Mouse (Mus musculus) forebrain, postnatal 0 days (tissue): Measurements from ENCODE around the gene Tex101. TPM values are rescaled to one million over a fixed set of nuclear protein-coding genes. Genes with fewer than 3 reads are reported as not detected.

Source experiments
- ATAC-seq: fragments of 200-750 bp; cut with Nextera tagmentation; 2 replicates; pipeline ENCODE4 v1.8.0; 2017; ENCODE audit warnings: mild to moderate bottlenecking, moderate library complexity
- DNase-seq: peaks from one replicate; pipeline ENCODE4 v3.0.0-alpha.2; 2015
- H3K27ac ChIP-seq: fragments of 300-500 bp; sonication (generic); 2 replicates; pipeline ENCODE4 v1.5.1; 2014; ENCODE audit warnings: low read depth, mild to moderate bottlenecking, antibody characterized with exemption, low read length, moderate library complexity, mixed read lengths
- H3K27me3 ChIP-seq: fragments of 300-500 bp; sonication (generic); 2 replicates; pipeline ENCODE4 v1.6.1; 2014; ENCODE audit warnings: mild to moderate bottlenecking, low read length, mixed read lengths; ENCODE audit not compliant: insufficient read depth
- H3K36me3 ChIP-seq: fragments of 300-500 bp; sonication (generic); 2 replicates; pipeline ENCODE4 v1.6.1; 2014; ENCODE audit warnings: mild to moderate bottlenecking, moderate library complexity; ENCODE audit not compliant: insufficient read depth
- H3K4me1 ChIP-seq: fragments of 300-500 bp; sonication (generic); 2 replicates; pipeline ENCODE4 v1.6.1; 2014; ENCODE audit warnings: antibody characterized with exemption; ENCODE audit not compliant: insufficient read depth
- H3K4me2 ChIP-seq: fragments of 300-500 bp; sonication (generic); 2 replicates; pipeline ENCODE4 v1.6.1; 2014; ENCODE audit warnings: low read depth, mild to moderate bottlenecking, moderate library complexity
- H3K4me3 ChIP-seq: fragments of 300-500 bp; sonication (generic); 2 replicates; pipeline ENCODE4 v1.5.1; 2014; ENCODE audit warnings: low read depth, low read length, mixed read lengths
- H3K9ac ChIP-seq: fragments of 300-500 bp; sonication (generic); 2 replicates; pipeline ENCODE4 v1.6.1; 2014; ENCODE audit warnings: mild to moderate bottlenecking
- H3K9me3 ChIP-seq: fragments of 300-500 bp; sonication (generic); 2 replicates; pipeline ENCODE4 v1.6.1; 2016; ENCODE audit warnings: low read length
- CTCF ChIP-seq: sonication (generic); IDR thresholded peaks from 2 replicates; pipeline ENCODE4 v1.5.1; 2016; ENCODE audit warnings: antibody characterized with exemption, control low read depth, low read depth
- WGBS: fragments of 180-500 bp; shearing (Covaris S2); extraction: QIAGEN DNeasy Blood & Tissue Kit; methylation state at CpG from one replicate; pipeline ENCODE4 v1.1.7; 2014; 5-methylcytosine and 5-hydroxymethylcytosine counted together
- polyA plus RNA-seq: library from polyadenylated mRNA; unstranded; fragments of >200 nt; fragmentation: Nextera tagmentation; extraction: Ambion mirVana; gene quantifications from 2 replicates; pipeline ENCODE4 v1.2.1, GENCODE M21; 2015
- total RNA-seq: library from RNA; depleted of rRNA; stranded (reverse); fragments of >200 nt; gene quantifications from 2 replicates; pipeline ENCODE4 v1.2.3, GENCODE M21; 2014

Tex101 gene
- total and polyA plus RNA-seq, 2 experiments from 2014 or later: not detected

GRCm38 (mm10) chr7:24646486-24646885, 30.0 kb downstream of the Tex101 start:
- Histone ChIP-seq H3K27ac (no peak overlapping the region), H3K36me3 (no peaks in the 10 kb centered on the region), H3K4me2 (no peak overlapping the region), H3K9ac (no peak overlapping the region), H3K4me3 (no peak overlapping the region), H3K4me1 (no peaks in the 10 kb centered on the region), H3K9me3 (no peaks in the 10 kb centered on the region), H3K27me3 (peaks cover 3% of the 10 kb centered on the region; the same call in 1 of the 2 replicates)
- ATAC-seq: no peak
- TF ChIP-seq CTCF: no peak
- no peak for DNase-seq
- WGBS: 76% methylated on average over 7 of the region's 7 CpGs

DNA sequence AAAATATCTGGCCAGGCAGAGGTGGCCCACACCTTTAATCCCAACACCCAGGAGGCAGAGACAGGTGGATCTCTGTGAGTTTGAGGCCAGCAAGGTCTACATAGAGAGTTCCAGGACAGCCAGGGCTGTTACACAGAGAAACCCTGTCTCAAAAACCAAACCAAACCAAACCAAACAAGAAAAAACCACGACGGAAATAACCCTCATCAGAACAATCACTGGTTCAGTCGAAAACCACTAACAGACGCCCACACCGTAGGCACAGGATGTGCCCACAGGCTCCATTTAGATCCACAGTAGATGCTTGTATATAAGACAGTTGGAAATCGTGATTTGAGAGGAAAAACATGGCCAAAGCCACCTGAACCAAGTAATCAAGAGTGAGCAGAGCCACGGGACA, 31.5 kb downstream of the Tex101 start:
- WGBS: 76% methylated on average over 7 of the region's 7 CpGs
- Histone ChIP-seq H3K9ac (no peak overlapping the region), H3K27me3 (peaks cover 5% of the 10 kb centered on the region; the same call in 1 of the 2 replicates), H3K4me1 (no peaks in the 10 kb centered on the region), H3K27ac (no peak overlapping the region), H3K4me2 (no peak overlapping the region), H3K36me3 (no peaks in the 10 kb centered on the region), H3K4me3 (no peak overlapping the region), H3K9me3 (no peaks in the 10 kb centered on the region)
- TF ChIP-seq CTCF: no peak
- no peak for DNase-seq
- no peak for ATAC-seq

DNA sequence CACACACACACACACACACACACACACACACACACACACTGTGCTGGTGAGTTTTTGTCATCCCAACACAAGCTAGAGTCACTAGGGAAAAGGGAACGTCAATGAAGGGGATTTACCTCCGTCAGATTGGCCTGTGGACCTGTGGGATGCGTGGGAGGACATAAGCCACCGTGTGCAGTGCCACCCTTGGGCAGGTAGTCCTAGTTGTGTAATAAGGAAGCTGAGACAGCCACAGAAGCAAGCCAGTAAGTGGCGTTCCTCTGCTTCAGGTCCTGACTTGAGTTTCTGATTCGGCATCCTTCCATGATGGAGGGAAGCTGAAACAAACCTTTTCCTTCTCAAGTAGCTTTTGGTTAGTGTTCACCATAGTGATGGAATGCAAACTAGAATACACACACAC, 32.0 kb downstream of the Tex101 start:
- no peak for DNase-seq
- ATAC-seq: no peak
- H3K4me3 ChIP-seq: no peak overlapping the region
- WGBS: 82% methylated on average over 6 of the region's 6 CpGs
- no peak for TF ChIP-seq CTCF
- H3K36me3 ChIP-seq: no peaks in the 10 kb centered on the region
- no peak overlapping the region for H3K4me2 ChIP-seq
- H3K9me3 ChIP-seq: no peaks in the 10 kb centered on the region
- no peaks in the 10 kb centered on the region for H3K4me1 ChIP-seq
- no peak overlapping the region for H3K9ac ChIP-seq
- no peak overlapping the region for H3K27ac ChIP-seq
- peaks cover 6% of the 10 kb centered on the region for H3K27me3 ChIP-seq

GRCm38 (mm10) chr7:24642491-24642890, 34.0 kb downstream of the Tex101 start:
- no peak overlapping the region for H3K27ac ChIP-seq
- DNase-seq: peak; percentile 38
- H3K9ac ChIP-seq: no peak overlapping the region
- no peak overlapping the region for H3K4me3 ChIP-seq
- peaks cover 24% of the 10 kb centered on the region for H3K27me3 ChIP-seq
- H3K4me2 ChIP-seq: no peak overlapping the region
- H3K9me3 ChIP-seq: no peaks in the 10 kb centered on the region
- WGBS: 11% methylated on average over 9 of the region's 9 CpGs
- peaks cover 5% of the 10 kb centered on the region; the same call in 1 of the 2 replicates for H3K4me1 ChIP-seq
- no peaks in the 10 kb centered on the region for H3K36me3 ChIP-seq
- ATAC-seq: no peak
- peak; percentile 71 for TF ChIP-seq CTCF

DNA sequence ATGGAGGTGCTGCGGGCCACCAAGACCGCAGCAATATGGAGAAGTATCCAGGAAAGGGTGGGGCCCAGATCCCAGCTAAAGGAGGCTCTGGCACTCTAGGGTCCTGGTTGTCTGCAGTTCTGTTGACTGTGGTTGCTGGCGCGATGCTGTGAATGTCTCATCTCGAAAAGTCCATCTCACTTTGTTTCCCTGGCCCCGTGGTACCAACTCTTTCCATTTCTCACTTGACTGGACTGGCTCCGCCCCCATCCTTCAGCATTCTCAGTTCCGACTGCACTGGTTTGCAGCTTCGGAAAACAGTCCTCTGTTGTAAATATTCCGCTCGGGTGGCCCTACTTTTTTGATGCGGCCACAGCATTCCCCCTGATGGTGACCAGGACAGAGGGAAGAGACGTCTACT, 36.0 kb downstream of the Tex101 start:
- no peak for TF ChIP-seq CTCF
- no peak overlapping the region for H3K9ac ChIP-seq
- no peak overlapping the region for H3K27ac ChIP-seq
- H3K4me2 ChIP-seq: no peak overlapping the region
- peaks cover 41% of the 10 kb centered on the region for H3K27me3 ChIP-seq
- ATAC-seq (no peak), DNase-seq (no peak)
- WGBS: 60% methylated on average over 13 of the region's 13 CpGs
- no peaks in the 10 kb centered on the region for H3K36me3 ChIP-seq
- H3K9me3 ChIP-seq: no peaks in the 10 kb centered on the region
- peaks cover 5% of the 10 kb centered on the region; the same call in 1 of the 2 replicates for H3K4me1 ChIP-seq
- H3K4me3 ChIP-seq: no peak overlapping the region

- Histone ChIP-seq H3K27me3 (peaks cover 41% of the 10 kb centered on the region), H3K9me3 (no peaks in the 10 kb centered on the region), H3K27ac (no peak overlapping the region), H3K4me1 (peaks cover 5% of the 10 kb centered on the region; the same call in 1 of the 2 replicates), H3K4me3 (peak overlapping the region; percentile 42), H3K36me3 (no peaks in the 10 kb centered on the region), H3K4me2 (peak overlapping the region; percentile 83), H3K9ac (peak overlapping the region; percentile 37)
- ATAC-seq (peak; percentile 38; the same call in 1 of the 2 replicates), DNase-seq (peak; percentile 47)
- TF ChIP-seq CTCF: no peak
- 3% methylated on average over 35 of the region's 35 CpGs for WGBS
Observed at GRCm38 (mm10) chr7:24638026-24638856, 38.2 kb downstream of the Tex101 start.

- Histone ChIP-seq H3K27ac (no peak overlapping the region), H3K4me1 (peaks cover 5% of the 10 kb centered on the region; the same call in 1 of the 2 replicates), H3K36me3 (no peaks in the 10 kb centered on the region), H3K4me3 (no peak overlapping the region), H3K9ac (no peak overlapping the region), H3K9me3 (no peaks in the 10 kb centered on the region), H3K4me2 (no peak overlapping the region; the same call in none of the 2 replicates), H3K27me3 (peaks cover 41% of the 10 kb centered on the region)
- no peak for DNase-seq
- WGBS: 1% methylated on average over 18 of the region's 18 CpGs
- no peak for TF ChIP-seq CTCF
- ATAC-seq: no peak
Observed at GRCm38 (mm10) chr7:24637046-24637445, 39.4 kb downstream of the Tex101 start.
